Mouse (Mus musculus) heart, postnatal 0 days (tissue): ENCODE measurements at regions not wholly inside any gene's neighbourhood (a gene's known extent, or its start where the extent isn't known, plus 50 kb on each side); places are given as distances from the start of the nearest gene placed in this dataset.

Experiments
- CTCF ChIP-seq: IDR thresholded peaks from 2 replicates; pipeline ENCODE4 v1.5.1; 2016; ENCODE audit warnings: antibody characterized with exemption, control low read depth, low read depth
- EP300 ChIP-seq: IDR thresholded peaks from 2 replicates; pipeline ENCODE4 v1.6.1; 2016; ENCODE audit warnings: antibody characterized with exemption, low read depth

DNA sequence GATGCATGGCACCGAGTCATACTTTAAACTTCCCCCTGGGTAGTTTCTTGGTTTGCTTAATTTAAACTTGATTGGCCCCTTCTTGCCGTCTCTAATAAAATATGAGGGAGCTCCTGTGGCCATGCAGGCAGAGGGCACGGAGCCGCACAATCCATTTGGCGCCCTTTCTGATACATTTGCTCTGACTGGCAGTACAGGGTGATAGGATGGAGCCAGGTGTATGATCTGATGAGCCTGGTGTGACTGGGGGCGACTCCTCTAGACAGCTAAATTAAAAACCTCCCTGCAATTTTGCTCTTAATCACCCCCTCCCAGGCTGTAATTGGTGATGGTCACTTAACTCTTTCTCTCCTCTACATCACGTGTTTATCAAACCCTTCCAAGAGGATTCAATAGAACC, 190.4 kb downstream of the Nr2f2 start:
- TF ChIP-seq CTCF, result no peak
- no peak for TF ChIP-seq EP300
